Mouse (Mus musculus) ES-E14 (cell line): Measurements from ENCODE around the gene Slc35e1. TPM values are rescaled to one million over a fixed set of nuclear protein-coding genes. Genes with fewer than 3 reads are reported as not detected.

Source experiments
- DNase-seq: peaks from one replicate; pipeline ENCODE4 v3.0.0-alpha.2; 2013; ENCODE audit warnings: low read depth, low spot score
- H3K27ac ChIP-seq: 2 replicates; pipeline ENCODE4 v1.5.1; 2012; ENCODE audit warnings: low read depth, mild to moderate bottlenecking, low read length, moderate library complexity, mixed read lengths; ENCODE audit not compliant: poor library complexity, insufficient read depth, severe bottlenecking
- H3K36me3 ChIP-seq: 2 replicates; pipeline ENCODE4 v1.6.1; 2012; ENCODE audit warnings: mild to moderate bottlenecking, low read length, moderate library complexity, mixed read lengths; ENCODE audit not compliant: control insufficient read depth, poor library complexity, insufficient read depth, severe bottlenecking
- H3K4me1 ChIP-seq, 2 experiments: fragments of 150-350 bp in 1 of 2; sonication (generic) in 1 of 2; 2 replicates each; pipeline ENCODE4 v1.6.1; 2012; ENCODE audit warnings: low read length in 2 of 2, mild to moderate bottlenecking in 1 of 2, mixed read lengths in 1 of 2; ENCODE audit not compliant: control insufficient read depth in 2 of 2, insufficient read depth in 2 of 2, poor library complexity in 1 of 2
- H3K4me3 ChIP-seq, 2 experiments: fragments of 150-350 bp in 1 of 2; sonication (generic) in 1 of 2; 2 replicates each; pipeline ENCODE4 v1.5.1; 2012; ENCODE audit warnings: low read length in 2 of 2, low read depth in 1 of 2, mild to moderate bottlenecking in 1 of 2, mixed read lengths in 1 of 2; ENCODE audit not compliant: insufficient read depth in 1 of 2, poor library complexity in 1 of 2, severe bottlenecking in 1 of 2
- H3K9ac ChIP-seq: 2 replicates; pipeline ENCODE4 v1.6.1; 2012; ENCODE audit warnings: low read depth, mild to moderate bottlenecking, low read length, mixed read lengths; ENCODE audit not compliant: poor library complexity, insufficient read depth, severe bottlenecking
- H3K9me3 ChIP-seq: fragments of 150-350 bp; sonication (generic); 2 replicates; pipeline ENCODE4 v1.6.1; 2012; ENCODE audit warnings: low read depth, mild to moderate bottlenecking, low read length; ENCODE audit not compliant: control insufficient read depth, insufficient read depth
- CHD2 ChIP-seq: IDR thresholded peaks from 2 replicates; pipeline ENCODE4 v1.6.1; 2014; ENCODE audit warnings: mild to moderate bottlenecking, low read depth, low read length, inconsistent platforms
- HCFC1 ChIP-seq: IDR thresholded peaks from 2 replicates; pipeline ENCODE4 v1.6.1; 2012; ENCODE audit warnings: low read length, inconsistent platforms, borderline replicate concordance; ENCODE audit not compliant: insufficient read depth
- MAFK ChIP-seq: IDR thresholded peaks from 2 replicates; pipeline ENCODE4 v1.6.1; 2014; ENCODE audit warnings: mild to moderate bottlenecking, low read depth, low read length, inconsistent platforms; ENCODE audit not compliant: insufficient read depth
- ZC3H11A ChIP-seq: IDR thresholded peaks from 2 replicates; pipeline ENCODE4 v1.6.1; 2012; ENCODE audit warnings: low read depth, mild to moderate bottlenecking, inconsistent platforms, low read length, borderline replicate concordance
- ZNF384 ChIP-seq: IDR thresholded peaks from 2 replicates; pipeline ENCODE4 v1.6.1; 2012; ENCODE audit warnings: low read depth, low read length, inconsistent platforms
- in situ Hi-C, 2 experiments: fragments of 600-800 bp; cut with MboI; formaldehyde crosslinking; loops; one replicate each; pipeline ENCODE4 v1.15.1; 2025; ENCODE audit warnings: low sequenced_read_pairs in 2 of 2, inconsistent platforms in 1 of 2; ENCODE audit not compliant: unreplicated experiment in 2 of 2
- total RNA-seq: library from RNA; depleted of rRNA; stranded (reverse); fragments of 300-350 nt; gene quantifications from 2 replicates; pipeline ENCODE4 v1.2.3, GENCODE M21; 2012; rRNA removed

Slc35e1 gene
- total RNA-seq, 1 experiment, result 91.1 TPM

DNA sequence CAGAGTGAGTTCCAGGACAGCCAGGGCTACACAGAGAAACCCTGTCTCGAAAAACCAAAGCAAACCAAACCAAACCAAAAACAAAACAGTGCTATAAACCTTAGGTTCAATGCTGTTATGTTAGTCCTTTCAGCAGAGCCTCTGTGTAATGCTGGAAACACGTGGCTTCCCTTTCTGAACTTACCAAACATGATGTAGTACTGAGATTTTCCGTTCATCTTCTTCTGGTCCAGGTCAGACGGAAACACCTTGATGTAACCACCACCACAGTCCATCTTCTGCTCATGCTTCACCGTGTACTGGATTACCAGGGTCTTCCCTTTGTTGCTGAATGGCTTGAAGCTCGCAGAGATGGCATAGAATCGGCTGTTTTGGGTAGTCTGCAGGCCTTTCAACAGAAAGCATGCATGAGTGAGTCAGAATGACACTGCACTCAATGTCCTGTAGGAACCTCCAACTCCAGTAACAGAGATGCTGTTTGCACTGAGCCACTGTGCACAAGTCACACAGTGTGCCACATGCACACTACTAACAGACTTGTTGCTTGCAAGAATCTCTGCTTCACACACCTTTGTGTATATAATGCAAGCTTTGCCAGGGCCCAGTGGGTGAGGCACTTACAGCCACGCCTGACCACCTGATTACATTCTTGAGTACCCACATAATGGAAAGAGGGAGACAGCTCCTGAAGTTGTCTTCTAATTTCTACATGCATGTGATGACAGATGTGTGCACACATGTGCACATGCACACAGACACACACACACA, 54.0 kb downstream of the Slc35e1 start:
- in situ Hi-C loops, result no loop called here
- Histone ChIP-seq H3K27ac (no peak overlapping the region), H3K9me3 (no peaks in the 10 kb centered on the region), H3K9ac (no peak overlapping the region), H3K36me3 (no peaks in the 10 kb centered on the region), H3K4me3 (no peak overlapping the region), H3K4me1 (peaks cover 2 to 5% of the 10 kb centered on the region in 2 experiments; a peak in 2 of 4 replicates)
- no peak for DNase-seq
- TF ChIP-seq ZC3H11A (no peak), HCFC1 (no peak), ZNF384 (no peak), CHD2 (no peak), MAFK (no peak)

DNA sequence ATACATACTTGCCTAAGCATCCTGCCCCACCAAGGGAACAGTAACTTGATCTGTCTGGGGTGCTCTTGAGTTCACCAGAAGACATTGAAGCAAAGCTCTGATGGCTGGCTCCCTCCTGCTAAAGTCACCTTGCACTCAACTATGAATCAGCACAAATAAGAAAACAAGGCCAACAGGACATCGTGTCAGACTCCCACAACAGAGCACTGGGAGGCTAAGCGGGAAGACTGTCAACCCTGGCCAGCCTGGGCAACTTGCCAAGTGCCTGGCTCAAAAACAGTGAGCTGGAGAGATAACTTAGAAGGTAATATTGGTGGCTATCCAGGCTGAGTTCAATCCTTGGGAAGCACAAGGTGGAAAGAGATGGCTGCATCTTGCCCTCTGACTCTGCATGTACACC, 57.5 kb downstream of the Slc35e1 start:
- H3K27ac ChIP-seq, result no peak overlapping the region
- no peaks in the 10 kb centered on the region for H3K36me3 ChIP-seq
- peaks cover 2 to 5% of the 10 kb centered on the region in 2 experiments; a peak in 2 of 4 replicates for H3K4me1 ChIP-seq
- no peak overlapping the region for H3K4me3 ChIP-seq
- no peak overlapping the region for H3K9ac ChIP-seq
- in situ Hi-C loops, result no loop called here
- no peak for DNase-seq
- H3K9me3 ChIP-seq, result no peaks in the 10 kb centered on the region
- TF ChIP-seq ZNF384, result no peak
- TF ChIP-seq MAFK, result no peak
- no peak for TF ChIP-seq CHD2

Other genes with a start within 250 kb of the Slc35e1 start
- gene Gm10282, start 187.4 kb downstream of the Slc35e1 start, total RNA-seq, result 13.0 and 21.2 TPM in 2 replicates
- gene Klf2, start 173.6 kb downstream of the Slc35e1 start, total RNA-seq, result 55.0 and 58.5 TPM in 2 replicates
- gene Eps15l1, start 71.2 kb downstream of the Slc35e1 start, total RNA-seq, result 39.5 and 41.7 TPM in 2 replicates
- gene Calr3, start 48.7 kb downstream of the Slc35e1 start, total RNA-seq, result 3.1 and 3.2 TPM in 2 replicates
- gene 1700030K09Rik, start 48.7 kb downstream of the Slc35e1 start, total RNA-seq, result 8.1 and 9.0 TPM in 2 replicates
- gene Cherp, start 17.4 kb downstream of the Slc35e1 start, total RNA-seq, result 55.1 and 60.5 TPM in 2 replicates
- 13.6 and 15.3 TPM in 2 replicates for gene Med26, start 55.7 kb upstream of the Slc35e1 start, total RNA-seq
- gene Smim7, start 78.5 kb upstream of the Slc35e1 start, total RNA-seq, result 45.2 and 50.1 TPM in 2 replicates
- gene Tmem38a, start 79.4 kb upstream of the Slc35e1 start, total RNA-seq, result 13.2 and 16.4 TPM in 2 replicates
- gene Nwd1, start 154.1 kb upstream of the Slc35e1 start, total RNA-seq, result 0.26 and 0.76 TPM in 2 replicates
- 135 and 189 TPM in 2 replicates for gene Sin3b, start 230.7 kb upstream of the Slc35e1 start, total RNA-seq